8 mouse cellular contexts compared by ENCODE assay signal in genomic region chr3:89251365-89251895, GRCm38 (mm10). TPM values are rescaled to one million over a fixed set of nuclear protein-coding genes. Genes with fewer than 3 reads are reported as not detected.
DNase-seq lines count a peak whose midpoint lies in the region; ATAC-seq lines count a peak whose summit lies in the region.

No protein-coding gene starts in this region.

- no peaks in the 10 kb centered on the region for H3K27me3 ChIP-seq in lung, embryonic 16.5 days (ENCODE audit: control insufficient read depth, insufficient read depth, low read depth, low read length)

- H3K4me3 ChIP-seq in lung, embryonic 16.5 days (ENCODE audit: low read length), result no peak overlapping the region

- H3K4me1 ChIP-seq in lung, embryonic 16.5 days (replicated peaks; ENCODE audit: control insufficient read depth, insufficient read depth, low read length), result peaks cover 33% of the 10 kb centered on the region

- peak; percentile 75 for ATAC-seq in lung, embryonic 16.5 days (ENCODE audit: low read depth)

- peak overlapping the region; percentile 83 for H3K27ac ChIP-seq in lung, embryonic 16.5 days (ENCODE audit: low read length)

- peaks cover 3% of the 10 kb centered on the region; the same call in 1 of the 2 replicates for H3K36me3 ChIP-seq in lung, embryonic 16.5 days (ENCODE audit: control insufficient read depth, insufficient read depth, low read length)

- H3K4me2 ChIP-seq in lung, embryonic 16.5 days (ENCODE audit: low read depth, low read length), result peak overlapping the region; percentile 44

- 9% methylated on average over 17 of the region's 17 CpGs for WGBS in lung, embryonic 16.5 days

- no peaks in the 10 kb centered on the region for H3K9me3 ChIP-seq in lung, embryonic 16.5 days (ENCODE audit: control insufficient read depth, low read length)

- peak; percentile 65 for DNase-seq in CD4-positive helper T cell, adult 2 months (ENCODE audit: low read depth, low spot score)
- peak; percentile 77 for DNase-seq in R1 (ENCODE audit: low read depth, low spot score)
- DNase-seq in heart, adult 9 months (ENCODE audit: low spot score in 2 of 2), result peak; percentile 86 to 92
- DNase-seq in kidney, adult 18-20 months, result peak; percentile 74
- DNase-seq in retina, postnatal 1 day, result peak; percentile 45
- no peak for DNase-seq in layer of hippocampus, adult 9-11 months
- no peak for DNase-seq in frontal cortex, adult 2 months (ENCODE audit: extremely low spot score in 1 of 2, low spot score in 1 of 2)

- H3K9ac ChIP-seq in lung, embryonic 16.5 days (ENCODE audit: low read length), result peak overlapping the region; percentile 21; the same call in 1 of the 2 replicates

RNA-seq across cellular contexts. Expression of gene Trim46, which starts 5.3 kb away (rescaled TPM):
- polyA plus RNA-seq in lung, embryonic 16.5 days (2015; fragmentation: Nextera tagmentation; extraction: Ambion mirVana), result 7.2 and 7.7 TPM in 2 replicates
- 96.7 and 99.7 TPM in 2 replicates for polyA plus RNA-seq in frontal cortex, adult 2 months (2012; rRNA removed)

RNA-seq across cellular contexts. Expression of gene Krtcap2, which starts 5.7 kb away (rescaled TPM):
- 304 and 314 TPM in 2 replicates for polyA plus RNA-seq in lung, embryonic 16.5 days (2015; fragmentation: Nextera tagmentation; extraction: Ambion mirVana)
- 53.0 and 66.4 TPM in 2 replicates for polyA plus RNA-seq in frontal cortex, adult 2 months (2012; rRNA removed)

RNA-seq across cellular contexts. Expression of gene Dpm3, which starts 7.7 kb away (rescaled TPM):
- polyA plus RNA-seq in lung, embryonic 16.5 days (2015; fragmentation: Nextera tagmentation; extraction: Ambion mirVana), result 135 and 138 TPM in 2 replicates
- polyA plus RNA-seq in frontal cortex, adult 2 months (2012; rRNA removed), result 131 and 188 TPM in 2 replicates

RNA-seq across cellular contexts. Expression of gene Slc50a1, which starts 18.9 kb away (rescaled TPM):
- 65.7 and 66.7 TPM in 2 replicates for polyA plus RNA-seq in lung, embryonic 16.5 days (2015; fragmentation: Nextera tagmentation; extraction: Ambion mirVana)
- 90.0 and 93.9 TPM in 2 replicates for polyA plus RNA-seq in frontal cortex, adult 2 months (2012; rRNA removed)

RNA-seq across cellular contexts. Expression of gene Muc1, which starts 22.6 kb away (rescaled TPM):
- polyA plus RNA-seq in lung, embryonic 16.5 days (2015; fragmentation: Nextera tagmentation; extraction: Ambion mirVana), result 151 and 162 TPM in 2 replicates
- polyA plus RNA-seq in frontal cortex, adult 2 months (2012; rRNA removed), result 1.1 and 2.1 TPM in 2 replicates

Comparison
In these comparisons a context has a peak if more than half of its experiments do, and no peak if none do; other contexts are left out.
1. DNase-seq: peak in CD4-positive helper T cell, adult 2 months (single experiment), R1 (single experiment), heart, adult 9 months (2 of 2), kidney, adult 18-20 months (single experiment) and retina, postnatal 1 day (single experiment); none in layer of hippocampus, adult 9-11 months (single experiment) and frontal cortex, adult 2 months (0 of 2).
2. RNA of gene Trim46, which starts 5.3 kb away (polyA plus RNA-seq): 96.7 to 99.7 TPM in frontal cortex, adult 2 months; 7.2 to 7.7 TPM in lung, embryonic 16.5 days; every median in the first group is over 10 times any median in the second.